Mouse (Mus musculus) embryonic fibroblast, embryonic 13.5 days (primary cell): ENCODE measurements around the gene Klf7.

Source experiments
- CTCF ChIP-seq: IDR thresholded peaks from 2 replicates; pipeline ENCODE4 v1.5.1; 2011; ENCODE audit warnings: mild to moderate bottlenecking, control low read depth, low read length, moderate library complexity, borderline replicate concordance; ENCODE audit not compliant: insufficient read depth
- POLR2A ChIP-seq: IDR thresholded peaks from 2 replicates; pipeline ENCODE4 v1.6.1; 2011; ENCODE audit warnings: low read depth, mild to moderate bottlenecking, control low read depth, low read length, moderate library complexity

- TF ChIP-seq POLR2A (no peak), CTCF (no peak)
Observed at GRCm38 (mm10) chr1:64055978-64056377, 66.1 kb downstream of the Klf7 start.
